Mouse (Mus musculus): ENCODE measurements around the gene Gprin1.

Gprin1 gene

DNA sequence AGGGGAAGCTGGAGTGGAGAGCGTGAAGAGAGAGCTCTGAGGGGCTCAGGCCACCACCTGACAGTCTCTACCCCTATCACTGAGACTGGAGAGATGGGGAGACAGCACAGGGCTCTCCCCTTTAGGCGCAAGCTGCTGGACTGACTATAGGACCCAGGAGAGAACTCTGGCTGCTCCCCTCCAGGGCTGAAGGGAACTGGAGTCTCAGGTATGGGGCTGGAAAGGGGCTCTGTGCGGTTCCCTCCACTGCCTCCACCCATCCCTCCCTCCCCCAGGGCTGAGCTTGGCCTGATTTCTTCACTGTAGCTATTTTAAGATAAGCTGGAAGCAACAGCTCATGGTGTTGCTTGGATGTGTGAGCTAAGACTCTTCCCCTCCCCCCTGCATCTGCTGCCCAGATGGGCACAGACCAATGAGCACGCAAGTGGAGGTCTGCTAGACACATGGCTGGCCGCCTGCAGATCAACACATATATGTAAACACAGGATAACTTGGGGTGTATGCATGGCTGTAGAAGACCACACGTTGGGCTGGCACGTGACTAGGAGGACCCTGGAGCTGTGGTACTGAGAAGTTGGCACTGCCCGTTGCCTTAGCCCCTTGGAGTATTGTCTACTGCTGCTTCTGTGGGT lies 10.6 kb upstream of the Gprin1 start:
- peak; percentile 90 to 92 for DNase-seq (ENCODE audit: low spot score in 2 of 2)

DNA sequence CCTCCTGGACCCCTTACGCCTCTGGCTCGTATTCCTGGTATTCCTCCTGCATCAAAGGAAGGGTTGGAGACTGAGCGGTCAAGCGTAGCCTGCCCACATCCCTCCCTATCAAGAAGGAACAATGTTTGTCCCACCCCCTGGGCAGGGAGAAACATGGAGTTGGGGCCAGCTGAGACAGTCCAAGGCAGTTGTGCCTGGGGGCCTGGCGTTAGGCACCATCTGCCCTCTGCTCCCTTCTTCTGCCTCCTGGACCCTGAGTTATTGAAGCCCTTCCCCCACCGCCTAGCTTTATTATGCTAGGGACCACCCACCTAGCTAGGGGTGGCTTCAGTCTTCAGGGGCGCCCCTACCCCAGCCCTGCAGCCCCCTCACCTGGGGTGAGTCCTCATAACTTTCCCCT lies 9.8 kb upstream of the Gprin1 start:
- peak in 1 of 2 experiments; percentile 15 for DNase-seq (ENCODE audit: low spot score in 2 of 2)

DNA sequence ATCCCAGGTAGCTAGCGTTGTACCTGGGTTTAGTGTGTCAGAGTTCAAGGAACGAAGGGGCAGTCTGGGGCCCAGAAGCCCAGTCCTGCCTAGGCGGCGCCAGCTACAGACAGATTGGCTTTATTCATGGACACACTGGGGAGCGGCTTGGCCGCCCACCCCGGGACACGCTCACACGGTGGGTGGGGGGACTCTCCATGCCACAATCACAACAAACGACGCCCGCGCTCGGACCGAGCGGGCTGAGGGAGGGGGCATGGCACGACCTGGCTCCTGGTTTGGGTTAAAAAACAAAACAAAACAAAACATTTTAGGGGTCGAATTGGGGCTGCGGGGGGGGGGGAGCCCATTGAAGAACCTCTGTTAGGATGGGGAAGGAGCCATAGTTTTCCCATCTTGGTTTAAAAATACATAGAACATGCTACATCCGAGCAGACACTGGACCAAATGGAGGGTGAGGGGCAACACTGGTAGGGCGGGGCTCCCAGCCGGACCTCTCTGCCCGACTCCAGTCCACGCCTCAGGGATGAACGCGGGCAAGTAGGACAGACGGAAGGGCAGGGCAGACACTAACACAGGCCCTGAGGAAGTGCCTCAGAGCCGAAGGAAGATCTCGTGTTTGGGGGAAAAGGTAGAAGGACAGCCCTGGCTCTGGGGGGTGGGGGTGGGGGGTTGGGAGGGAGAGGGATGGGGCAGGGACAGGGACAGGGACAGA lies 9.2 kb upstream of the Gprin1 start:
- no peak for DNase-seq (ENCODE audit: low spot score in 2 of 2)

DNA sequence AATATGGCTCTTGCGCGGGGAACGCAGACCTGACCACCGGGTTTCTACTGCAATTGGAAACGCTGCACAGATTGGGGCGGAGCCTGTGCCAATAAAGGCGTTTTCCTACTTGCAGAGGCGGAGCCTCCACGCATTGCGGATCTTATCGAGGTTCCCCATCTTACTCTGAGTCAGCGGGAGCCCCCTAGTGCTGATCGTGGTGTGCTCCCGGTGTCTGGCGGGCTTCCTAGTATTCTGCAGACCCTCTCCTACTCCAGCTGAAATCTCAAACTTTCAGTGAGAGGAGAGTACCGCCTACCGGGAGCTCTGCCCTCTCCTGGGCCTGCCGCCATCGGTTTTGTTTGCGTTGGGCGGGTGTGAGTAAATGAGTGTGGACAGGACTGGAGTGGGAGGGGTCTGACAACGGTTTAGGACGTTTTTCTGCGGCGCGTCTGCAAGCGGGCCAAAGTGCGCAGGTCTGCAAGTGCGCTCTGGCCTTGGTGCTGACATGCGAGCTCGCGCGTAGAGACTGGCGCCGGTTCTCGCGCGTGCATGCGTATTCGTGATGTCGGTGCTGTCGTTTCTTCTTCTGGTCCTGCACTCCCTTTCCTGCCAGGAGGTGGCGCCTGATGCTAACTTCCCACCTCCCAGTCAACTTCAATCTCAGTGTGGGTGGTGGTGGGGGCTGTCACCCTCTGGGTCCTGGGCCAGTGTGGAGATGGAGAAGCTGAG lies 8.5 kb upstream of the Gprin1 start:
- DNase-seq (ENCODE audit: low spot score in 2 of 2) = peak; percentile 91 to 96

DNA sequence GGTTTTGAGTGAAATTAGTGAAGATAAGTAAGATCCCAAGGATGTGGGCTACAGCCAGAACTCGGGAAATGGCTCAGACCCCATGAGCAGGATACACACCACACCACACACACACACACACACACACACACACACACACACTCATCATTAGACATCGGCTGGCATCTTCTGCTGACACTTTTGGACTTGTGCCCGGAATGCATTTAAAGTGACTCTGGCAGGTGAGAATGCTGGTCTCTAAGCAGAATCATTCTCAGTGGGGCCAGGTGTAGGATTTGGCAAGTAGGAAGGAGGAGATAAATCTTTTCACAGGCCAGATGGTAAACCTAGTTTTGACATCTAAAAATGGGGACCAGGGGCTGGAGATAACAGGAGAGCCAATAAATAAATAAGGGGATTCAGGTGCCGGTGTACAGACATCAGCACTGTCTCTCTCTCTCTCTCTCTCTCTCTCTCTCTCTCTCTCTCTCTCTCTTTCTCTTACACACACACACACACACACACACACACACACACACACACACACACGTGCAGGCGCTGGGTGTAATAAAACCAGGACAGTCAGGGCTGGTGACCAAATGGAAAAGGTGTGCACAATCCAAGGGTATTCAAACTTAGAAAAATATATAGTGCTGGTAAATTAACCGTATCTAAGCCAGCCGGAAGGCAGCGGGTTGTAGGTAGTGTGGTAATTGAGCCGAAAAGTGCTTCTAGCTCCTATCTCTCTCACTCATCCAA lies 7.6 kb upstream of the Gprin1 start:
- DNase-seq (ENCODE audit: low spot score in 2 of 2) = peak in 1 of 2 experiments; percentile 70

DNA sequence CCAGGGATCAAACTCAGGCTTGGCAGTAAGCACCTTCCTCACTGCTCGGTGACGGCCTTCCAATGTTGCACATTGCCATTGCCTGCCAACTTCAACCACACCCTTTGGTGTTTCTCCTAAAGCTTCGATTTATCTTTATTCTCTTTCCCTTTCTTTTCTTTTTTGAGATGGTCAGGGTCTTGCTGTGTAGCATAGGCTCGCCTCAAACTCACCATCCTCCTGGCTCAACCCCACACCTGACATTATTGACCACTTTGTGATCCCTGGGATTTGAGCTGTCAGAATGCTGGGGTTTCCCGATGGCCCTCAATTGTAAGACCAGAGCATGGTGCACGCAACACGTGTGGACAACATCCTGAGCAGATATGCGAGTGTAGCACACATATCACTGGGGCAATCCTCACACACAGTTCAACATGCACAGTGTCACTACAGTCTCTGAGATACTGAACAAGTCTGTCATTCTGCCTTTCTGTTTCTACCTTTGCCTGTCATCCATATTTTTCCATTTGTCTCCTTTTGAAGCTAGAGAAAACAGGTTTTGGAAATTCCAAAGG lies 6.6 kb upstream of the Gprin1 start:
- peak in 1 of 2 experiments; percentile 7 for DNase-seq (ENCODE audit: low spot score in 2 of 2)

DNA sequence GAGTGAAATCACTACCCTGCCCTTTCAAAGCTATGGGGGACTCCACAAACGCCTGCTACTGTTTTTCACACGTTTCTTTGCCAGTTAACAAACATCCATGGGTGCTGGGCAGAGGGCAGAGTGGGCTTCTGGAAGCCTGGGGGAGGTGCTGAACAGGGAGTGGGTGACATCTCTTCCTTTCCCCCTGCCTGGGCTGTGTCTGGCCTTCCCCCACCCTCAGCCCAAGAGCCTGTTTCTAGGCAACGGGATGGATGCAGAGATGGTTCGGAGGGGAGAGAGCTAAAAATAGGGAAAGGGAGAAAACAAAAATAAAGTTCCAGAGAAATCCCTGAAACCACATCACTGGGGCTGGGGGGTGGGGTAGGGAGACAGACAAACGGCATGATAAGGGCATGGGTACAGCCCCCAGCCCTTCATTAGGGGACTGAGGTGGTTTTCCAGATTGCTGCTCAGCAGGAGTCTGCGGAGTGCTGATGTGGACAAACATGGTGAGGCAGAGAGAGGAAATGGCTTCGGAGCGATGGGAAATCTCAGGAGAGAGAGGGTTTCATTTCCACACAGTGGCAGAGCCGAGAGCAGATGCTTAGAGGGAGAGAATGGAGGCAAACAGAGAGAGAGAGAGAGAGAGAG lies 5.6 kb upstream of the Gprin1 start:
- DNase-seq (ENCODE audit: low spot score in 2 of 2) = peak in 1 of 2 experiments; percentile 63

DNA sequence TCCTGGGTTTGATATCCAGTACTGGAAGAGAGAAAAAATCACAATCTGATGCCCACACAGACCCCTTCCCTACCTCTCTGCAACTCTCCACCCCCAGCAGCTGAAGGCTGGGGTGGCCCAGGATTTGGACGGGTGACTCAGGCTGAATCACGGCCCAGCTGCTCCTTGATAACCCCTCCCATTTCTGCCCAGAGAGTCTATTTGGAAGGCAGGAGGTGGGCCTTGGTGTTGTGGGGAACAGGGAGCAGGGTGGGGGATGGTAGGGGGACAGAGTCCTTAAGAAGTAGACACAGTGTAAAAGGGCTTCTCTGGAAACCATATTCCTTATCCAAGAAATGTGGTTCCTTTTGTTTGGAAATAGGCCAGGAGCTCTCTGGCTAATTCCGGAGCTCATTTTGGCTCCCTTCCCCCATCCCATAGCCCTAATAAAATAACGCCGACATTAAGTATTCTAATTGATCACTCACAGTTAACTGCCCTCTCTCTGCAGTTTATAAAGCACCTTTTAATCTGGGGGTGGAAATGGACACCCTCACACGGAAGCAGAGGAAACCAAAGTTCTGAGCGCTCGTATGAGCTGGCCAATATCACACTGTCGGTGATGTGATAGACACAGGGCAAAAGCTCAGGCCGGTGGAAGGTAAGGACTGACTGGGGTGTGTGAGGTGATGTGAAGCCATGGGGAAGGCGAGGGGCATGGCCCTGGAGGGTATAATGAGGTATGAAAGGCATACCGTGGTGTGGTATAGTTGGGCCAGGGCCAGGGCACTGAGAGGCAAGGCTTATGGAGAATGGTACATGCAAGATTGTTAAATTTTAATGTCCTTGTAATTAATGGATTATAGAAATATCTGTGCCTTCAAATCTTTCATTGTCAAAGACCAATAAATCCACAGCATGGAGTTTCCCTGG lies 4.8 kb upstream of the Gprin1 start:
- peak in 1 of 2 experiments; percentile 56 for DNase-seq (ENCODE audit: low spot score in 2 of 2)

DNA sequence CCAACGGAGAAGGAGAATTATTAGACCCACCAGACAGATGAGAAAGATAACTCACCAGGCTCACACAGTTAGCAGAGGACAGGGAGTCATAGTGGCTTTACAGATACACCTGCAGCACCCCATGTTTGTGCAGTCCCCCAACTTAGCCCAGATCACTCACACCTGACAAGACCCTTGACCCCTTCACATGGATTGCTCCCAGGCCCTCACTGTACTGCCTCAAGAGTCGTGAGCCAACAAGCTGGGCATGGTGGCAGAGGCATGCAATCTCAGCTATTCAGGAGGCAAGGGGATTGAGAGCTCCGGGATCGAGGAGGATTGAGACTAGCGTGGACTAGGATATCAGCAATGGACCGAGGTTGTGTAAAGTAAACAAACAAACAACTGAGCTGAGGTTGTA lies 4.1 kb upstream of the Gprin1 start:
- no peak for DNase-seq (ENCODE audit: low spot score in 2 of 2)

DNA sequence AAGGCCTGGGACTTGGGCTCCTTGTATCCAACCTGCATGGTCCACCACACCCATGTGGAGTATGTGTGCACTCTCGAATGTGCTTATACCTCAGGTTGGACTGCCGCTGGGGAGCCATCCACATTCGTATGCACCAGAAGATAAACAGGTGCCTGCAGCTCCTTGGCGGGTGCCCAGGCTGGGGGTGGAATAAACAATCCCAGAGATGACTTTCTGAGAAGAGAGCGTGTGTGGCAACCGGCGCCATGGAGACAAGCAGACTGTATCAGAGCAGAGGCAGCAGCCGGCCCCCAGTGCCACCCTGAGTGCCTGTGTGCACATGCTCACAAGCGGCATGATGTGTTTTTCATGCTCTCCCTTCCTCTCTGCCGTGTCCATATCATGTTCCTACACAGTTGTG lies 3.0 kb upstream of the Gprin1 start:
- DNase-seq (ENCODE audit: low spot score in 2 of 2) = peak; percentile 91 to 96

DNA sequence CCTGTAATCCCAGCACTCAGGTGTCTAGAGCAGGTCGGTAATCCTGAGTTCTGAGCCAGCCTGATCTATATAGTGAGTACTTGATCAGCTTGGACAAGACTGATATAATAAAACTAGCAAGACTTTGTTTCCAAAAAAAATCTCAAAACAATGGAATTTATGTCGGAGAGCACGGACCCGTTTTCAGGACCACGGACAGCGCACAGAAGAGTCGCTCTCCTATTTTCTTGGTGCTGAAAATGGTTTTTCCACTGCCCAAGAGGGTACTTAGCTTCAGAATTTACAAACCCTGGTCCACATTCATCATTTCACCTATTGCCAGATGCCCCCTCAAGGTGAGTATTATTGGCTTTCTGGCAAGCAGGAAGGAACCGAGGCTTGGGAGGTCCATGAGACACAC lies 1.0 kb upstream of the Gprin1 start:
- DNase-seq (ENCODE audit: low spot score in 2 of 2) = no peak

DNA sequence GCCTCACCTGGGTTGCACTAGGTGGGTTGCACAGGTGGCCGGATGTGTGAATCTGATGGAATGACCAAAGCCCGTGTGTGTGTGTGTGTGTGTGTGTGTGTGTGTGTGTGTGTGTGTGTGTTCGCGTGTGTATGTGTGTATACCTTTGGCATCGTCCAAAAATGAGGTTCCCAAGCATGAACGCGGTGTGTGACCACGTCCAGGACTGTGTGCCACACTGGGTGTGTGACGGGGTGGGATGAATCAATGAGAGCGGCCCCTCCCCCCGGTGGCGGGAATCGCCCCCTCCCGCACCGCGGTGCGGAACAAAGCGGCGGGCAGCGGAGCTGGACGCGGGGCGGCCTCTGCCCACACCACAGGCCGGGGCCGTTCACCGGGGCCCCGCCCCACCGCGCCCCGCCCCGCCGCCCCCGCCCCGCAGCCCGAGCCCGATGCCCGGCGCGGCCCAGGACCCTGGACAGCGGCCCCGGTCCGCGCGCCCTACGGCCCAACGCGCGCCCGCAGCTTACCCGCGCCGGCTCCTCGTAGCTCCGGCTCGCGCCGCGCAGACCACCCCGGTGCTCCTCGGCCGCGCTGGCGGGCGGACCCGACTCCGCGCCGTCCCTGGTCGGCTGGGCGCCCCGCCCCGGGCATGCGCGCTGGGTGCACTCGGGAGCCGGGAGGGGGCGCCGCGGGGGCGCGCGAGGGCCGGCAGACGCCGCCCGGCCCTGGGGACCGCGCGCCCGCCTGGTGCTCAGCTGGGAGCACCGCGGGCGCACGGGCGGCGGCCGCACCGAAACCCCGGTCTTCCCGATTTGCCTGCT lies 412 bp downstream of the Gprin1 start:
- no peak for DNase-seq (ENCODE audit: low spot score in 2 of 2)

DNA sequence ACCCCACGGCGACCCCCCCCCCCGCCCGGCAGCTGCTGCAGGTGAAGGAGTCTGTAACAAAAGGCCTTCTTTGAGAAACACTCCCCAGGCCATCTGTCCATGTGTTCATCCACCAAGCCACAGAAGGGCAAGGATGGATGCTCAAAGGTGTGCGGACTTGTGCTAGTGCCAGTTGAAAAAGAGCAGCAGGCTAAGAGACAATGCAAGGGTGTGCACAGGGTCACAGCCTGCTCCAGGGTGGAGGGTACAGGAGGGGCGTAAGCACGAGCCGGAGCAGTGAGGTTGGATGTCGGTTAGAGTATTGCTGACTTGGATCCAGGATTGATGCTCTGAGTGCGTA lies 983 bp downstream of the Gprin1 start:
- no peak for DNase-seq (ENCODE audit: low spot score in 2 of 2)

DNA sequence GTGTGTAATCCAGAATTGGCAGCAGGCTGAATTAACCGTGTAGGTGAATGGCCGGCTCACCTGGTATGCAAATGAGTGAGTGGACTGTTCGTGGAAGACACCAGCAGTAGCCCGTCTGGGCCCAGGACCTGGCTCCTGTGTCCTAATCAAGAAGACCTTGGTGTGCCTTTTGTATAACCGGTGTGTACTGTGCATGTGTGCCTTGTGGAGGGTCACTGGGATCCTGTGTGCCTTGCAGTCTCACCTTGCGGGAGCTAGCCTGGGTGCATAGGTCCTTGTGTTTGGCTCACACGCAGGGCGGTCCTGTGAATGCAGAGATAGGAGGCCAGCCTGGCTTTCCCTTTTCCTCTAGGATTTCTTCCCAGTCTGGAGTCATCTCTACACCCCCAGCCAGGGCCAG lies 1.5 kb downstream of the Gprin1 start:
- no peak for DNase-seq (ENCODE audit: low spot score in 2 of 2)

DNA sequence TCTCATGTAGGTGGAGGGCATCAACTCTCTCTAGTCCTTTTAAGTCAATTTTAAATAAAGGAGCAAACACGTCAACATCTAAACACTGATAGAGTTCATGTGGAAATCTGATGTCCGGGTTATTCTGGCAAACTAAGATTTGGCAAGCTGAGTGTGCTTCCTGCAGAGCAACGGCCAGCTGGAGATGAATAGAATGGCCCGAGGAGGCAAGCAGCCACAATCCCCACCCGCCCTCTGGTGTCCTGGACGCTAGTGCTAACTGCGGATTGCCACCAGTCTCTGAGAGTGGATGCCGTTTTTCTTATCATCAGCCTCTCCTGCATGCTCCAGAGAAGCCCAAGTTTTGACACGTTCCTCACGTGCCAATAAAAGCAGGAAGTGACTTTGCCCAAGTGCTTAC lies 2.8 kb downstream of the Gprin1 start:
- DNase-seq (ENCODE audit: low spot score in 2 of 2) = no peak

DNA sequence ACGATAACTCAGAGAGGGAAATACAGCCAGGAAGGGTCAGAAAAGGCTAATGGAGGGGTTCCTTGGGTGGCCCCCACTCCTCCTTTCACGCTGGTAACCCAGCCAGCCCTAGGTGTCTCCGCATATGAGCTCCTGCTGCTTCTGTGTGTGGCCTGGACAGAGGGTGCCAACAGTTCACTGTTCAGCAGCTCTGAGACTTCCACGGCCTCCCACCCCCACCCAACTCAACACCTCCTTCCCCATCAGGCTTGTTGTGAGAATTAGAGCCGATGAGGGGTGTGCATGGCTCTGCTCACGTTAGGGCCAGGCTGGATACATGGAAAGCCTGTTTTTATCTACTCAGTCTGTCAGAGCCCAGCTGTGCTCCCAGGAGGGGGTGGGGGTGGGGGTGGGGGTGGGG lies 3.6 kb downstream of the Gprin1 start:
- DNase-seq (ENCODE audit: low spot score in 2 of 2) = no peak

DNA sequence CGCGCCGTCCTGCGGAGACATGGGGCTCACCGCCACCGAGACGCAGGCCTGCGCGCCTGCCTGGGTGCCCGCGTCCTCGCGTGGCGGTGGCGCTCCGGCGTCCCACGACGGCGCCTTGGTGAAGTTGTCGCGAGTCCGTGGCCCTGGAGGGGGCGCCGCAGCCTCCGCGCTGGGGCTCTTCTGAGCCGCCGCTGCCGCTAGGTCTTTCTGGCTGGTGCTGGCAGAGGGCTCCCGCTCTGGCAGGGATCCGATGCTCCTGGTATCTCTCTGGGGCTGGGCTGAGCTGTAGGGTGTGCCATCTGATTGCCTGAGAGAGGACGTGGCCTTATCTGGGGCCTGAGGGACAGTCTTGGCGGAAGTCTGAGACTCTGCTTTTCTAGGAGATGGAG lies 11.5 kb downstream of the Gprin1 start:
- no peak for DNase-seq (ENCODE audit: low spot score in 2 of 2)

DNA sequence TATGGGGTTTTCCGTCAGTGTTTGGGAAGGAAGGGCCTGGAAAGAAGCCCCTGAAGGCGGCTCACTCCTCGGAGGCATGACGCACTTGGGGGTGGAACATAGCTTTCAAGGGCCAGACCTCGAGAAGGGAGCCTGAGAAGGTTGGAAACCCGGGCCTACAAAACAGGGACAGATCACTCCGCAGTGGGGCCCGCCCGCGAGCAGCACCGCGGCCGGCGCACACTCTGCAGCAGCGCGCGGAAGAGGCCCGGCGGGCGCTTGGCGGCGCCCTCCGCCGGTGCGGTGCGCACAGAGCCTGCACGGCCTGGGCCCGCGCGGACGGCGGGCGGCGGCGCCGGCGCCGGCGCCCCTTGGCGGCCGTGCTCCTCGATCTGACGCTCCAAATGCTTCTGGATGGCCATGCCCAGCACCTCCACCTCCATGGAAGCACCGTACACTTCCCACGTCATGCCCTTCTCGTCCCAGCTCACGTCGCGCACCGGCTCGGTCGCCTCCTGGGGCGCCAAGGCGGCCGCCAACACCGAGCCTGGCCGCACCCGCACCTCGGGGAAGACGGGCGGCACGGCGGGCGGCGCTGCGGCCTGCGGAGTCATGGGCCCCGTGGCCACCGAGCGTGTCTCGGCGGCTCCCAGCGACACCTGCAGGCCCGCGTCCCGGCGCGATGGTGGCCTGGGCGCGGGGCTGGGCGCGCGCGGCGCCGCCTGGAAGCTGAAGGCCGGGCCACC lies 12.0 kb downstream of the Gprin1 start:
- DNase-seq (ENCODE audit: low spot score in 2 of 2) = no peak

DNA sequence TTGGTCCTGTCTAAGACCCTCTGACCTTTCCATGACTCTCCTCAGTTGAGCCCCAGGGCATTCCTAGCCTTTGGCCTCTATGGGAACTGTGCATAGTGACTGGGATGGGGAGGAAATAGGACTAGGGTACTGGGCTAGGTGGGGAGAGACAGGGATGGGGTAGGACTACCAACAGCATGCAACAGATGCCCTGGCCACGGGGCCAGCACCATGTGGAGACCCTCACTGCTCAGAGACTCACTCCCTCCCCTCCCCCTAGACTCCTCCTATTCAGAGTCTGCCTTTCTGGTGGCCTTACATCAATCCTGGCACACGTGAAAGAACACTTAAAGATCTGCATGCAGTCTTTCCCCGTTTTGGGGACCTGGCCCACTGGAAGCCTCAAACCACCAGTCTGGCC lies 12.7 kb downstream of the Gprin1 start:
- DNase-seq (ENCODE audit: low spot score in 2 of 2) = no peak
